Mouse (Mus musculus) forebrain, embryonic 12.5 days (tissue): Measurements from ENCODE around the gene Kdf1. TPM values are rescaled to one million over a fixed set of nuclear protein-coding genes. Genes with fewer than 3 reads are reported as not detected.

Experiments used
- ATAC-seq: fragments of 200-750 bp; cut with Nextera tagmentation; 2 replicates; pipeline ENCODE4 v1.8.0; 2017; ENCODE audit warnings: moderate TSS enrichment; ENCODE audit not compliant: low FRiP score
- H3K27ac ChIP-seq: fragments of 300-500 bp; sonication (generic); 2 replicates; pipeline ENCODE4 v1.5.1; 2016; ENCODE audit warnings: mild to moderate bottlenecking
- H3K27me3 ChIP-seq: fragments of 300-500 bp; sonication (generic); 2 replicates; pipeline ENCODE4 v1.6.1; 2016; ENCODE audit warnings: mild to moderate bottlenecking
- H3K36me3 ChIP-seq: fragments of 300-500 bp; sonication (generic); replicated peaks from 2 replicates; pipeline ENCODE4 v1.6.1; 2016; ENCODE audit warnings: mild to moderate bottlenecking
- H3K4me1 ChIP-seq: fragments of 300-500 bp; sonication (generic); 2 replicates; pipeline ENCODE4 v1.6.1; 2016
- H3K4me2 ChIP-seq: fragments of 300-500 bp; sonication (generic); 2 replicates; pipeline ENCODE4 v1.6.1; 2016; ENCODE audit warnings: mild to moderate bottlenecking, moderate library complexity
- H3K4me3 ChIP-seq: fragments of 300-500 bp; sonication (generic); replicated peaks from 2 replicates; pipeline ENCODE4 v1.5.1; 2016; ENCODE audit warnings: mild to moderate bottlenecking
- H3K9ac ChIP-seq: fragments of 300-500 bp; sonication (generic); 2 replicates; pipeline ENCODE4 v1.6.1; 2016; ENCODE audit warnings: mild to moderate bottlenecking
- H3K9me3 ChIP-seq: fragments of 300-500 bp; sonication (generic); 2 replicates; pipeline ENCODE4 v1.6.1; 2016
- WGBS: fragments of 180-500 bp; shearing (Covaris S2); methylation state at CpG from one replicate; pipeline ENCODE4 v1.1.7; 2016; 5-methylcytosine and 5-hydroxymethylcytosine counted together
- polyA plus RNA-seq: library from polyadenylated mRNA; unstranded; fragments of >200 nt; fragmentation: Nextera tagmentation; extraction: Ambion mirVana; gene quantifications from 2 replicates; pipeline ENCODE4 v1.2.1, GENCODE M21; 2016

The Kdf1 gene
- 1.4 and 1.7 TPM in 2 replicates for polyA plus RNA-seq

GRCm38 (mm10) chr4:133518601-133519368, at the start of gene Kdf1:
Gene Kdf1 (plus strand): TSS chr4:133518963.
- Histone ChIP-seq H3K9ac (no peak within 1 kb of the TSS), H3K36me3 (no peaks in the 10 kb centered on the region), H3K27ac (no peak within 1 kb of the TSS), H3K4me3 (peak within 1 kb of the TSS; percentile 36), H3K4me1 (peaks cover 9% of the 10 kb centered on the region), H3K4me2 (peak within 1 kb of the TSS; percentile 44), H3K9me3 (no peaks in the 10 kb centered on the region), H3K27me3 (peaks cover 66% of the 10 kb centered on the region)
- ATAC-seq, result no peak
- WGBS, result 4% methylated on average over 68 of the region's 69 CpGs

- no peak overlapping the region for H3K27ac ChIP-seq
- H3K4me3 ChIP-seq, result no peak overlapping the region
- H3K4me2 ChIP-seq, result peak overlapping the region; percentile 96; the same call in 1 of the 2 replicates
- 16% methylated on average over 12 of the region's 12 CpGs for WGBS
- H3K9me3 ChIP-seq, result peaks cover 6% of the 10 kb centered on the region; the same call in 1 of the 2 replicates
- H3K27me3 ChIP-seq, result peaks cover 24% of the 10 kb centered on the region
- ATAC-seq, result no peak
- H3K4me1 ChIP-seq, result peaks cover 15% of the 10 kb centered on the region
- no peaks in the 10 kb centered on the region for H3K36me3 ChIP-seq
- no peak overlapping the region for H3K9ac ChIP-seq
Observed at GRCm38 (mm10) chr4:133469122-133469521, 49.6 kb upstream of the Kdf1 start.

DNA sequence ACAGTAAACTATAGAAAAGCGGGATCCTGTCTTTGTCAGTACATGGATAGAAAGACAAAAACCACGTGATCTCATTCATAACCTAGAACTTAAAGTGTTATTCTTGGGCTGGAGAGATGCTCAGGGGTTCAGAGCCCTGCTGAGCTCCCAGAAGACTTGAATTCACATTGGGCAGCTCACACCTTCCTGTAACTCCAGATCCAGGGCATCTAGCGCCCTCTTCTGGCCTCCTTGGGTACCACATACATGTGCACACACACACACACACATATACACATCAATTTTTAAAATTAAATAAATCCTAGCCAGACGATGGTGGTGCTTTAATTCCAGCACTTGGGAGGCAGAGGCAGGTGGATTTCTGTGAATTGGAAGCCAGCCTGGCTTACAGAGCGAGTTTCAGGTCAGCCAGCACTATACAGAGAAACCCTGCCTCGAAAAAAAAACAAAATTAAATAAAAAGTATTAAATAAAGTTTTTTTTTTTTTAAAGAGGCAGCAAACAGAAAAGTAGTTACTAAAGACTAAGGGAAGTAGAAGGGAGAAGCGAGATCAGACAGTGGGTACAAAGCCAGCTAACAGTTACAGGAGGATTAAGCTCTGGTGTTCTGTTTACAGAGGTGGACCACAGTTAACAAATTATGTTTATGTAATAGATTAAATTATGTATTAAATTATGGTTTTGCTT, 47.5 kb upstream of the Kdf1 start:
- H3K4me2 ChIP-seq, result no peak overlapping the region
- H3K27ac ChIP-seq, result no peak overlapping the region
- no peak for ATAC-seq
- H3K9me3 ChIP-seq, result peaks cover 6% of the 10 kb centered on the region; the same call in 1 of the 2 replicates
- H3K36me3 ChIP-seq, result no peaks in the 10 kb centered on the region
- H3K27me3 ChIP-seq, result peaks cover 32% of the 10 kb centered on the region
- peaks cover 15% of the 10 kb centered on the region for H3K4me1 ChIP-seq
- 77% methylated on average over 7 of the region's 7 CpGs for WGBS
- no peak overlapping the region for H3K4me3 ChIP-seq
- no peak overlapping the region for H3K9ac ChIP-seq

DNA sequence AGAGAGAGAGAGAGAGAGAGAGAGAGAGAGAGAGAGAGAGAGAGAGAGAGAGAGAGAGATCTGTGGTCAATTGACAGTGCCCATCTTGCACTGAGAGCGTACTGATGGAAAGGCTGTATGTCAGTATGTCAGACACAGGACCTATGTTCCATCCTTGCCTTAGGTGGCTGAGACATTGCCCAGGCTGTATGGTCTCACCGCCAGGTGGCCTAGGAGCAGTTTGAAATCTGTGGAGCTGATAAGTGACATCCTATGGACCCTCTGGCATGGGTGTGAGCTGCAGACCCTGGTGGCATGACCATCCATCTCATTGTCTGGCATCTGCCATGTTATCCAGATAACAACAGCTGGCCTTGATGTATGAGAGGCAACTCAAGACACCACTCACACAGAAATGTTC, 44.9 kb upstream of the Kdf1 start:
- ATAC-seq, result no peak
- 0 out of 2 replicates have a peak, but pooled peaks cover 3% of the 10 kb centered on the region for H3K4me1 ChIP-seq
- H3K9me3 ChIP-seq, result peaks cover 6% of the 10 kb centered on the region; the same call in 1 of the 2 replicates
- peaks cover 43% of the 10 kb centered on the region for H3K27me3 ChIP-seq
- H3K4me3 ChIP-seq, result no peak overlapping the region
- H3K36me3 ChIP-seq, result no peaks in the 10 kb centered on the region
- 71% methylated on average over 2 of the region's 2 CpGs for WGBS
- no peak overlapping the region for H3K27ac ChIP-seq
- H3K9ac ChIP-seq, result no peak overlapping the region
- H3K4me2 ChIP-seq, result no peak overlapping the region

DNA sequence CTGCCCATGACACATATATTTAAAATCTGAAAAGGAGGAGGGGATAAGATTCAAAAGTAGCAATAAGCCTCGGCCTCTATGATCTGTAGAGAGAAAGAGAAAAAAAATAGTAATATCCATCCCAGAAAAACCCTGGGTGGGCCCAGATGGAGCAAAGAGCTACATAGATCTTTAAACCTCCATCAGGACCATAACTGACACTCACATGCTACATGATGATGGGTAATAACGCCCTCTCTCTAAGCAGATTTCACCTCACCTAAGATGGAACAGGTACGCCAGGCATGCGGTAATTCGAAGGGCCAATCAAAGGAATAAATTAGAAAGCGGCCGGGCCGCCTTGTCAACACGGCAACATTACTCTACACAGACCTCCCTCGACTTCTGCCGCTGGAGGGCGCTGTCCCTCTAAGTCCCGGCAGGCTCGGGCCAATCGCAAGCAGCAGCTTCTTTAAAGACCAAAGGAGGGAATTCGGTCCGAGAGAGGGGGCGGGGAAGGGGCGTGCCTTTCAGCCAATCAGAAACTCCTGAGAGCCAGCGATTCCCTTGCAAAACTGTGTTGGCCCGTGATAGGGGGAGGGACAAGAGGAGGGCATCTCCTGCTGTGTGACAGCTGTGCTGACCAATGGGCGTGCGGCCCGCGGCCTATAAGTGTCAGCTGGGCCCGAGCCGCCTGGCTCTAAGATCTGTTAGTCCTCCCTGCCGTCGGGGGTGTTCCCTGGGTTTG, 39.1 kb upstream of the Kdf1 start, which contains the start of gene Tent5b:
TSS of gene Tent5b (plus strand) at position 675 of the 727 bp plus-strand sequence.
- H3K27me3 ChIP-seq, result peaks cover 70% of the 10 kb centered on the region
- H3K4me3 ChIP-seq, result peak within 1 kb of the TSS; percentile 46
- H3K4me1 ChIP-seq, result peaks cover 12% of the 10 kb centered on the region
- peak within 1 kb of the TSS; percentile 56 for H3K4me2 ChIP-seq
- ATAC-seq, result peak; percentile 99
- no peak within 1 kb of the TSS for H3K27ac ChIP-seq
- peak within 1 kb of the TSS; percentile 51 for H3K9ac ChIP-seq
- 3% methylated on average over 29 of the region's 29 CpGs for WGBS
- no peaks in the 10 kb centered on the region for H3K36me3 ChIP-seq
- H3K9me3 ChIP-seq, result no peaks in the 10 kb centered on the region

- Histone ChIP-seq H3K9me3 (no peaks in the 10 kb centered on the region), H3K27me3 (peaks cover 69% of the 10 kb centered on the region), H3K4me2 (peak overlapping the region; percentile 56), H3K27ac (no peak overlapping the region), H3K4me1 (peaks cover 12% of the 10 kb centered on the region), H3K4me3 (peak overlapping the region; percentile 46), H3K9ac (peak overlapping the region; percentile 51), H3K36me3 (no peaks in the 10 kb centered on the region)
- 3% methylated on average over 34 of the region's 34 CpGs for WGBS
- ATAC-seq, result no peak
Observed at GRCm38 (mm10) chr4:133480185-133480537, 38.6 kb upstream of the Kdf1 start.

DNA sequence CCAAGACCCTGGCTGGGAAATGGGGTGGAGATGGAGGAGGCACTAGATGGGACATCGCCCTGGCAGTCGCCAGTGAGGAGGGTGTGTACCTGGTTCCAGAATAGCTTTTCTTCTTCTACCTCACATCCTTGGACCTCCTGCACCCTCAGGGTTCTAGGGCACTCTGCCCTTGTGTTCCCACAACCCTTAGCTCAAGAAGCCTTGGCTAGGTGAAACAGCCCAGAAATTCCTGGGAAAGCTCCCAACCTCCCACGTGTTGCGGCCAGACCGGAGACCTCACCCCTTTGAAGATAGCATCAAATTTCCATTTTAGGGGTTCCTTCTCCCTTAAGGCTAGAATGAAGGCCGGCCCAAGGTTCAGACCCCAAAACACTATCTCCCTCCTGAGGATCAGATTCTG, 38.0 kb upstream of the Kdf1 start:
- peaks cover 73% of the 10 kb centered on the region for H3K27me3 ChIP-seq
- no peak overlapping the region for H3K4me3 ChIP-seq
- H3K9me3 ChIP-seq, result no peaks in the 10 kb centered on the region
- H3K27ac ChIP-seq, result no peak overlapping the region
- WGBS, result 54% methylated on average over 6 of the region's 6 CpGs
- peaks cover 12% of the 10 kb centered on the region for H3K4me1 ChIP-seq
- H3K36me3 ChIP-seq, result no peaks in the 10 kb centered on the region
- no peak for ATAC-seq
- no peak overlapping the region for H3K4me2 ChIP-seq
- no peak overlapping the region for H3K9ac ChIP-seq

- Histone ChIP-seq H3K4me3 (no peak overlapping the region), H3K9me3 (no peaks in the 10 kb centered on the region), H3K36me3 (no peaks in the 10 kb centered on the region), H3K4me2 (no peak overlapping the region), H3K27ac (no peak overlapping the region), H3K27me3 (peaks cover 77% of the 10 kb centered on the region), H3K4me1 (peaks cover 12% of the 10 kb centered on the region), H3K9ac (no peak overlapping the region)
- 49% methylated on average over 4 of the region's 4 CpGs for WGBS
- ATAC-seq, result no peak
Observed at GRCm38 (mm10) chr4:133481488-133481887, 37.3 kb upstream of the Kdf1 start.

- Histone ChIP-seq H3K27me3 (peaks cover 70% of the 10 kb centered on the region), H3K4me1 (peaks cover 12% of the 10 kb centered on the region), H3K9ac (no peak overlapping the region), H3K27ac (no peak overlapping the region), H3K4me2 (no peak overlapping the region), H3K9me3 (no peaks in the 10 kb centered on the region), H3K36me3 (no peaks in the 10 kb centered on the region), H3K4me3 (no peak overlapping the region)
- 84% methylated on average over 3 of the region's 3 CpGs for WGBS
- ATAC-seq, result no peak
Observed at GRCm38 (mm10) chr4:133482479-133482878, 36.3 kb upstream of the Kdf1 start.

GRCm38 (mm10) chr4:133484266-133485025, 34.3 kb upstream of the Kdf1 start:
- Histone ChIP-seq H3K9me3 (no peaks in the 10 kb centered on the region), H3K36me3 (no peaks in the 10 kb centered on the region), H3K27ac (no peak overlapping the region), H3K4me2 (no peak overlapping the region), H3K4me3 (no peak overlapping the region), H3K27me3 (peaks cover 55% of the 10 kb centered on the region), H3K4me1 (peaks cover 13% of the 10 kb centered on the region), H3K9ac (no peak overlapping the region; the same call in 1 of the 2 replicates)
- ATAC-seq, result no peak
- WGBS, result 10% methylated on average over 22 of the region's 22 CpGs

- no peak overlapping the region for H3K4me2 ChIP-seq
- H3K4me1 ChIP-seq, result peaks cover 13% of the 10 kb centered on the region
- no peak overlapping the region for H3K27ac ChIP-seq
- H3K9me3 ChIP-seq, result no peaks in the 10 kb centered on the region
- WGBS, result 90% methylated on average over 28 of the region's 28 CpGs
- no peaks in the 10 kb centered on the region for H3K36me3 ChIP-seq
- H3K27me3 ChIP-seq, result peaks cover 45% of the 10 kb centered on the region
- no peak overlapping the region for H3K9ac ChIP-seq
- ATAC-seq, result no peak
- no peak overlapping the region for H3K4me3 ChIP-seq
Observed at GRCm38 (mm10) chr4:133485691-133486425, 32.9 kb upstream of the Kdf1 start.
